Mouse (Mus musculus): ENCODE results near the gene Arhgap35.

DNA sequence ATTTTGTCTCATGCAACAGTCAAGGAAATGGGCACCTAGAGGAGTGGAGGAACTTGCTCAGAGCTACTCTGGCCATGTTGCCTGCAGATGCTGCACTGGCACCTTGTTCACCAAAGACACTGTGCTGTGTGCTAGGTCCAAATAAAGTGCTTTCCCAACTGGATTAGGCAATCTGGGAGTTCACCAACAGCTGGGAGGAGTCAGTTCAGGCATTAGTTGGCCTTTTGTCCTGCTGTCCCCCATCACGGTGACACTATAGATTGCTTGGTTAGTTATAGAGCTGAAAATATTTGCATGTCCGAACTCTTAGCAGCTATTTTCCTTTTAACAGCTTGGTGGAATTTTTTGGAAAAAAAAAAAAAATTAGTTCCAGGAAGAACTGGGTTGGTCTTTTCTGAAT, 88.8 kb downstream of the Arhgap35 start:
- TF ChIP-seq POLR2A (IDR thresholded peaks at IDR 0.05; ENCODE audit: control insufficient read depth, extremely low read depth, insufficient read depth, low read length, poor library complexity) (no peak), CTCF (IDR thresholded peaks at IDR 0.05; ENCODE audit: borderline replicate concordance, control insufficient read depth, extremely low read depth, insufficient read depth, low read length, poor library complexity) (no peak)

All from thymus, adult 2 months (tissue).